Mouse (Mus musculus): ENCODE results near the gene Ttc37. TPM values are rescaled to one million over a fixed set of nuclear protein-coding genes. Genes with fewer than 3 reads are reported as not detected.

The Ttc37 gene
- polyA plus RNA-seq, 1 experiment: 3.9 TPM

- Histone ChIP-seq H3ac (ENCODE audit: control insufficient read depth, insufficient read length) (no peak overlapping the region), H3K4me3 (no peak overlapping the region), H3K27me3 (ENCODE audit: control insufficient read depth, insufficient read depth, insufficient read length) (no peaks in the 10 kb centered on the region), H3K79me2 (ENCODE audit: control insufficient read depth, insufficient read depth) (no peaks in the 10 kb centered on the region), H3K36me3 (ENCODE audit: control insufficient read depth, insufficient read depth) (no peaks in the 10 kb centered on the region), H3K4me2 (ENCODE audit: low read depth) (no peak overlapping the region)
- TF ChIP-seq SRF (IDR thresholded peaks at IDR 0.05; ENCODE audit: control insufficient read depth, insufficient read length, low read depth) (no peak), REST (IDR thresholded peaks at IDR 0.05; ENCODE audit: insufficient read depth, insufficient read length) (no peak), CEBPB (IDR thresholded peaks at IDR 0.05; ENCODE audit: insufficient read depth, poor library complexity, severe bottlenecking) (no peak), E2F4 (IDR thresholded peaks at IDR 0.05; ENCODE audit: insufficient read depth) (no peak), MAX (IDR thresholded peaks at IDR 0.05; ENCODE audit: low read depth) (no peak), MYOD1 (IDR thresholded peaks at IDR 0.05; ENCODE audit: control insufficient read depth in 1 of 3, insufficient read length in 2 of 3, low read depth in 2 of 3) (no peak), POLR2AphosphoS2 (IDR thresholded peaks at IDR 0.05; ENCODE audit: insufficient read length, low read depth) (no peak), POLR2A (IDR thresholded peaks at IDR 0.05; ENCODE audit: insufficient read length, low read depth) (no peak), USF1 (IDR thresholded peaks at IDR 0.05; ENCODE audit: low read depth) (no peak)
Observed at GRCm38 (mm10) chr13:76197297-76197848, 98.8 kb downstream of the Ttc37 start.

- H3K4me2 ChIP-seq (ENCODE audit: low read depth): no peak overlapping the region
Observed at GRCm38 (mm10) chr13:76199943-76200342, 101.4 kb downstream of the Ttc37 start.

GRCm38 (mm10) chr13:76214928-76215327 is 116.4 kb downstream of the Ttc37 start:
- no peak for TF ChIP-seq MYOG (IDR thresholded peaks at IDR 0.05; ENCODE audit: control insufficient read depth in 1 of 3, insufficient read depth in 1 of 3, insufficient read length in 2 of 3, low read depth in 2 of 3)
- no peak for TF ChIP-seq SRF (IDR thresholded peaks at IDR 0.05; ENCODE audit: control insufficient read depth, insufficient read length, low read depth)
- TF ChIP-seq MAX (IDR thresholded peaks at IDR 0.05; ENCODE audit: low read depth): no peak
- Histone ChIP-seq H3K79me2 (ENCODE audit: control insufficient read depth, insufficient read depth) (no peaks in the 10 kb centered on the region), H3K27me3 (ENCODE audit: control insufficient read depth, insufficient read depth, insufficient read length) (no peaks in the 10 kb centered on the region), H3K36me3 (ENCODE audit: control insufficient read depth, insufficient read depth) (no peaks in the 10 kb centered on the region), H3K4me2 (ENCODE audit: low read depth) (no peak overlapping the region), H3K4me3 (no peak overlapping the region), H3ac (ENCODE audit: control insufficient read depth, insufficient read length) (no peak overlapping the region)

More at GRCm38 (mm10) chr13:76199943-76200342, 101.4 kb downstream of the Ttc37 start:
- no peak overlapping the region for H3ac ChIP-seq (ENCODE audit: control insufficient read depth, insufficient read length)
- no peaks in the 10 kb centered on the region for H3K79me2 ChIP-seq (ENCODE audit: control insufficient read depth, insufficient read depth)
- no peaks in the 10 kb centered on the region for H3K36me3 ChIP-seq (ENCODE audit: control insufficient read depth, insufficient read depth)
- H3K27me3 ChIP-seq (ENCODE audit: control insufficient read depth, insufficient read depth, insufficient read length): no peaks in the 10 kb centered on the region
- TF ChIP-seq MYOD1 (IDR thresholded peaks at IDR 0.05; ENCODE audit: control insufficient read depth in 1 of 3, insufficient read length in 2 of 3, low read depth in 2 of 3) (no peak), CEBPB (IDR thresholded peaks at IDR 0.05; ENCODE audit: insufficient read depth, poor library complexity, severe bottlenecking) (no peak), SRF (IDR thresholded peaks at IDR 0.05; ENCODE audit: control insufficient read depth, insufficient read length, low read depth) (no peak), POLR2A (IDR thresholded peaks at IDR 0.05; ENCODE audit: insufficient read length, low read depth) (no peak), USF1 (IDR thresholded peaks at IDR 0.05; ENCODE audit: low read depth) (no peak), POLR2AphosphoS2 (IDR thresholded peaks at IDR 0.05; ENCODE audit: insufficient read length, low read depth) (no peak), REST (IDR thresholded peaks at IDR 0.05; ENCODE audit: insufficient read depth, insufficient read length) (no peak), MAX (IDR thresholded peaks at IDR 0.05; ENCODE audit: low read depth) (no peak), TCF3 (IDR thresholded peaks at IDR 0.05; ENCODE audit: insufficient read length, low read depth) (no peak), E2F4 (IDR thresholded peaks at IDR 0.05; ENCODE audit: insufficient read depth) (no peak), MYOG (IDR thresholded peaks at IDR 0.05; ENCODE audit: control insufficient read depth in 1 of 3, insufficient read depth in 1 of 3, insufficient read length in 2 of 3, low read depth in 2 of 3) (no peak), TCF12 (IDR thresholded peaks at IDR 0.05; ENCODE audit: insufficient read depth, poor library complexity, severe bottlenecking) (no peak)
- H3K4me3 ChIP-seq: no peak overlapping the region

GRCm38 (mm10) chr13:76215397-76215796 is 116.9 kb downstream of the Ttc37 start:
- no peak overlapping the region for H3K4me2 ChIP-seq (ENCODE audit: low read depth)
- no peak overlapping the region for H3K4me3 ChIP-seq
- no peaks in the 10 kb centered on the region for H3K36me3 ChIP-seq (ENCODE audit: control insufficient read depth, insufficient read depth)
- H3ac ChIP-seq (ENCODE audit: control insufficient read depth, insufficient read length): no peak overlapping the region
- H3K79me2 ChIP-seq (ENCODE audit: control insufficient read depth, insufficient read depth): no peaks in the 10 kb centered on the region
- no peaks in the 10 kb centered on the region for H3K27me3 ChIP-seq (ENCODE audit: control insufficient read depth, insufficient read depth, insufficient read length)
- no peak for TF ChIP-seq USF1 (IDR thresholded peaks at IDR 0.05; ENCODE audit: low read depth)
- TF ChIP-seq E2F4 (IDR thresholded peaks at IDR 0.05; ENCODE audit: insufficient read depth): no peak
- TF ChIP-seq MYOD1 (IDR thresholded peaks at IDR 0.05; ENCODE audit: control insufficient read depth in 1 of 3, insufficient read length in 2 of 3, low read depth in 2 of 3): no peak
- no peak for TF ChIP-seq TCF12 (IDR thresholded peaks at IDR 0.05; ENCODE audit: insufficient read depth, poor library complexity, severe bottlenecking)
- no peak for TF ChIP-seq REST (IDR thresholded peaks at IDR 0.05; ENCODE audit: insufficient read depth, insufficient read length)

Other genes starting within 250 kb of the Ttc37 start
- 5.7 TPM for gene Rhobtb3, start 154.8 kb upstream of the Ttc37 start, polyA plus RNA-seq (2012; fragmentation: generic; extraction: Trizol)
- gene Spata9, start 131.6 kb upstream of the Ttc37 start, polyA plus RNA-seq (2012; fragmentation: generic; extraction: Trizol): 0.12 TPM
- gene Rfesd, start 80.0 kb upstream of the Ttc37 start, polyA plus RNA-seq (2012; fragmentation: generic; extraction: Trizol): 5.4 TPM
- not detected for gene Gpr150, start 41.7 kb upstream of the Ttc37 start, polyA plus RNA-seq (2012; fragmentation: generic; extraction: Trizol)
- gene Arsk, start 74 bp upstream of the Ttc37 start, polyA plus RNA-seq (2012; fragmentation: generic; extraction: Trizol): 2.4 TPM
- not detected for gene Fam81b, start 206.3 kb downstream of the Ttc37 start, polyA plus RNA-seq (2012; fragmentation: generic; extraction: Trizol)